Comparison of ENCODE assay signal across 10 mouse cellular contexts in genomic region chr3:133754006-133754910, GRCm38 (mm10).
DNase-seq lines count a peak whose midpoint lies in the region; ATAC-seq and TF ChIP-seq lines count a peak whose summit lies in the region.
"Had no signal": no experiment of that assay in that cellular context is flagged by ENCODE, and none has a peak within 500 bp of the region (broad histone marks: within the 10 kb centered on the region; RNA-seq: fewer than 3 reads in every experiment).

No protein-coding gene starts in this region.

- H3K9me3 ChIP-seq in heart, postnatal 0 days (replicated peaks; ENCODE audit: control insufficient read depth, low read length) = no peaks in the 10 kb centered on the region
- no peaks in the 10 kb centered on the region for H3K9me3 ChIP-seq in hindbrain, embryonic 13.5 days
- no peaks in the 10 kb centered on the region for H3K9me3 ChIP-seq in midbrain, embryonic 16.5 days (replicated peaks; ENCODE audit: control insufficient read depth, low read length, poor library complexity, severe bottlenecking)
- H3K9me3 ChIP-seq: G1E; limb, embryonic 15.5 days had no signal

- no peak for ATAC-seq in heart, postnatal 0 days (ENCODE audit: insufficient read depth, low read depth)
- ATAC-seq in hindbrain, embryonic 13.5 days (ENCODE audit: low FRiP score) = peak; percentile 80
- ATAC-seq in midbrain, embryonic 16.5 days = peak; percentile 71
- ATAC-seq in CD4-positive, CD25-positive, alpha-beta regulatory T cell, adult 4 months = no peak

- DNase-seq in heart, postnatal 0 days (ENCODE audit: low spot score) = no peak
- DNase-seq in heart, adult 8-10 months (ENCODE audit: low spot score) = no peak
- peak; percentile 78 for DNase-seq in brain, embryonic 14.5 days (ENCODE audit: low read depth)
- no peak for DNase-seq in adrenal gland, postnatal 14 days
- DNase-seq in testis, postnatal 10 days (ENCODE audit: low spot score) = no peak

- H3K9ac ChIP-seq in heart, postnatal 0 days (replicated peaks; ENCODE audit: low read depth, low read length) = no peak overlapping the region
- H3K9ac ChIP-seq in hindbrain, embryonic 13.5 days = peak overlapping the region; percentile 24; the same call in 1 of the 2 replicates
- H3K9ac ChIP-seq in midbrain, embryonic 16.5 days (ENCODE audit: low read depth, low read length) = 0 out of 2 replicates have a peak overlapping the region, but pooled peaks have one; percentile 21
- H3K9ac ChIP-seq: limb, embryonic 15.5 days had no signal

- peaks cover 18% of the 10 kb centered on the region for H3K4me1 ChIP-seq in heart, postnatal 0 days (ENCODE audit: control insufficient read depth, insufficient read depth)
- peaks cover 26% of the 10 kb centered on the region for H3K4me1 ChIP-seq in hindbrain, embryonic 13.5 days (replicated peaks)
- H3K4me1 ChIP-seq in midbrain, embryonic 16.5 days (ENCODE audit: control insufficient read depth, insufficient read depth, low read length) = peaks cover 14% of the 10 kb centered on the region

- no peak for TF ChIP-seq POLR2A in brain, embryonic 14.5 days (IDR thresholded peaks at IDR 0.05; ENCODE audit: borderline replicate concordance, extremely low read depth, insufficient read depth, insufficient read length, poor library complexity, severe bottlenecking)

- no peak overlapping the region for H3K27ac ChIP-seq in heart, postnatal 0 days (ENCODE audit: low read depth)
- peak overlapping the region; percentile 69 for H3K27ac ChIP-seq in hindbrain, embryonic 13.5 days
- 0 out of 2 replicates have a peak overlapping the region, but pooled peaks have one; percentile 49 for H3K27ac ChIP-seq in midbrain, embryonic 16.5 days (ENCODE audit: low read length)
- H3K27ac ChIP-seq: limb, embryonic 15.5 days had no signal

- no peak for TF ChIP-seq EP300 in heart, postnatal 0 days (IDR thresholded peaks at IDR 0.05; ENCODE audit: low read depth)

- WGBS in heart, postnatal 0 days = 36% methylated on average over 14 of the region's 14 CpGs
- WGBS in hindbrain, embryonic 13.5 days = 21% methylated on average over 14 of the region's 14 CpGs
- 24% methylated on average over 14 of the region's 14 CpGs for WGBS in midbrain, embryonic 16.5 days

- no peak overlapping the region for H3K4me3 ChIP-seq in heart, postnatal 0 days (ENCODE audit: low read depth, low read length)
- H3K4me3 ChIP-seq in hindbrain, embryonic 13.5 days = peak overlapping the region; percentile 8; the same call in 1 of the 2 replicates
- peak overlapping the region; percentile 4; the same call in 1 of the 2 replicates for H3K4me3 ChIP-seq in midbrain, embryonic 16.5 days (ENCODE audit: low read depth, low read length)
- H3K4me3 ChIP-seq: limb, embryonic 15.5 days had no signal

- TF ChIP-seq CTCF in heart, postnatal 0 days (IDR thresholded peaks at IDR 0.05; ENCODE audit: low read depth) = no peak
- TF ChIP-seq CTCF in brain, embryonic 14.5 days (IDR thresholded peaks at IDR 0.05; ENCODE audit: borderline replicate concordance, extremely low read depth, insufficient read depth, insufficient read length) = no peak

- H3K4me2 ChIP-seq in heart, postnatal 0 days (ENCODE audit: low read depth, low read length) = peak overlapping the region; percentile 26; the same call in 1 of the 2 replicates
- H3K4me2 ChIP-seq in hindbrain, embryonic 13.5 days = peak overlapping the region; percentile 45
- peak overlapping the region; percentile 37 for H3K4me2 ChIP-seq in midbrain, embryonic 16.5 days (ENCODE audit: low read length)
- H3K4me2 ChIP-seq: limb, embryonic 15.5 days had no signal

- H3K36me3 ChIP-seq in heart, postnatal 0 days (replicated peaks; ENCODE audit: control insufficient read depth, insufficient read depth, low read length) = no peaks in the 10 kb centered on the region
- no peaks in the 10 kb centered on the region for H3K36me3 ChIP-seq in hindbrain, embryonic 13.5 days
- no peaks in the 10 kb centered on the region for H3K36me3 ChIP-seq in midbrain, embryonic 16.5 days (ENCODE audit: control insufficient read depth, insufficient read depth, low read length)
- H3K36me3 ChIP-seq: G1E; limb, embryonic 15.5 days had no signal

- H3K27me3 ChIP-seq in heart, postnatal 0 days (ENCODE audit: control insufficient read depth, insufficient read depth, low read length) = no peaks in the 10 kb centered on the region
- 0 out of 2 replicates have a peak, but pooled peaks cover 4% of the 10 kb centered on the region for H3K27me3 ChIP-seq in hindbrain, embryonic 13.5 days
- H3K27me3 ChIP-seq in midbrain, embryonic 16.5 days (ENCODE audit: control insufficient read depth, insufficient read depth, low read depth, low read length) = no peaks in the 10 kb centered on the region
- H3K27me3 ChIP-seq: limb, embryonic 15.5 days had no signal

Comparison
In these comparisons a context has a peak if more than half of its experiments do, and no peak if none do; other contexts are left out.
1. ATAC-seq: peak in hindbrain, embryonic 13.5 days (single experiment) and midbrain, embryonic 16.5 days (single experiment); none in heart, postnatal 0 days (single experiment) and CD4-positive, CD25-positive, alpha-beta regulatory T cell, adult 4 months (single experiment).
2. Peak in every context shown above with its lines, with median percentiles within 50 percentile points of each other: H3K4me2 ChIP-seq.